ENCODE assay signal across 17 mouse cellular contexts in the genomic region with DNA sequence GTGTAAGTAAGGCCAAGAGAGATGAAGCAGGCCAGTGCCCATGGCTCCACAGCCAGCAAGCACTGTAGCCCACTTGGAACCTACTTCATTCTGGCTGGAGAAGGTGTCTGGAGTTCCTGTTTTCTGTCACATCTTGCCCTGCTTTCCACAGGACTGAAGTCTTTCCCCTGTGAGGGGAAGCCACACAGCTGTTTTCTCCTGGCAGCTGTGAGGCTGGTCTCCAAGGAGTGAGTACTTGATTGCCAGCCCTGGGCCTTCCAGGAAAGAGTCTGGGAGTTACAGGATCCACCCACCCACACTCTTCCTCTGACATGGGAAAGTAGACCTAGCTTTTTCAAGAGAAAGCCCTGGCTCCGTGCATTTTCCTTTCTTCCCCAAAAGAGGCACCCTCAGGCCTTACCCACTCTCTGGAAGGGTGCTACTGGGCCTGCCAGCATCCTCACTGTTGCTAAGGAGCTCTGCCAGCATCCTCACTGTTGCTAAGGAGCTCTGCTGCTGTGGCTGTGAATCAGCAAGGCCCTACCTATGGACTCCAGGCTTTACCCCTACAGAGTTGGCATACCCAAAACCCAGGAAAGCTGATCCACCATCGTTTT. TPM values are rescaled to one million over a fixed set of nuclear protein-coding genes. Genes with fewer than 3 reads are reported as not detected.
DNase-seq lines count a peak whose midpoint lies in the region; ATAC-seq and TF ChIP-seq lines count a peak whose summit lies in the region.
"Had no signal": no experiment of that assay in that cellular context is flagged by ENCODE, and none has a peak within 500 bp of the region (broad histone marks: within the 10 kb centered on the region; RNA-seq: fewer than 3 reads in every experiment).

No protein-coding gene starts in this region.

- H3K9ac ChIP-seq in forebrain, postnatal 0 days: no peak overlapping the region
- no peak overlapping the region for H3K9ac ChIP-seq in forebrain, embryonic 11.5 days (ENCODE audit: low read length)
- H3K9ac ChIP-seq in lung, postnatal 0 days (replicated peaks; ENCODE audit: low read depth): no peak overlapping the region
- H3K9ac ChIP-seq: embryonic facial prominence, embryonic 13.5 days; lung, embryonic 15.5 days; stomach, embryonic 15.5 days had no signal

- H3K4me2 ChIP-seq in forebrain, postnatal 0 days (ENCODE audit: low read depth): no peak overlapping the region
- H3K4me2 ChIP-seq in forebrain, embryonic 11.5 days (ENCODE audit: low read depth, low read length, severe bottlenecking): no peak overlapping the region
- no peak overlapping the region for H3K4me2 ChIP-seq in lung, postnatal 0 days (replicated peaks; ENCODE audit: low read depth, low read length)
- H3K4me2 ChIP-seq: embryonic facial prominence, embryonic 13.5 days; lung, embryonic 15.5 days; stomach, embryonic 15.5 days had no signal

- no peak; the same call in 1 of the 2 replicates for TF ChIP-seq CTCF in forebrain, postnatal 0 days (IDR thresholded peaks at IDR 0.05; ENCODE audit: low read depth)
- TF ChIP-seq CTCF in lung, postnatal 0 days (IDR thresholded peaks at IDR 0.05): no peak
- no peak for TF ChIP-seq CTCF in olfactory bulb, adult 2 months (IDR thresholded peaks at IDR 0.05; ENCODE audit: insufficient read depth, low read depth, low read length)

- ATAC-seq in forebrain, postnatal 0 days: peak; percentile 93
- ATAC-seq in forebrain, embryonic 11.5 days (replicated peaks; ENCODE audit: low FRiP score): no peak
- ATAC-seq in lung, postnatal 0 days: no peak

- H3K27ac ChIP-seq in forebrain, postnatal 0 days (ENCODE audit: low read depth, low read length): 0 out of 2 replicates have a peak overlapping the region, but pooled peaks have one; percentile 15
- no peak overlapping the region for H3K27ac ChIP-seq in forebrain, embryonic 11.5 days (ENCODE audit: low read depth, low read length)
- H3K27ac ChIP-seq in lung, postnatal 0 days (ENCODE audit: low read length): no peak overlapping the region
- H3K27ac ChIP-seq in olfactory bulb, adult 2 months (ENCODE audit: insufficient read depth, low read depth, low read length): peak overlapping the region; percentile 71
- H3K27ac ChIP-seq: embryonic facial prominence, embryonic 13.5 days; lung, embryonic 15.5 days; stomach, embryonic 15.5 days had no signal

- H3K9me3 ChIP-seq in forebrain, postnatal 0 days (ENCODE audit: low read length): no peaks in the 10 kb centered on the region
- no peaks in the 10 kb centered on the region for H3K9me3 ChIP-seq in forebrain, embryonic 11.5 days (ENCODE audit: control insufficient read depth, low read length)
- no peaks in the 10 kb centered on the region for H3K9me3 ChIP-seq in lung, postnatal 0 days (ENCODE audit: low read length)
- H3K9me3 ChIP-seq: embryonic facial prominence, embryonic 13.5 days; lung, embryonic 15.5 days; stomach, embryonic 15.5 days had no signal

- no peak for TF ChIP-seq POLR2A in olfactory bulb, adult 2 months (IDR thresholded peaks at IDR 0.05; ENCODE audit: insufficient read depth, low read depth, low read length)

- WGBS in forebrain, postnatal 0 days: 25% methylated on average over 2 of the region's 2 CpGs
- WGBS in forebrain, embryonic 11.5 days: 49% methylated on average over 2 of the region's 2 CpGs
- WGBS in lung, postnatal 0 days: 22% methylated on average over 2 of the region's 2 CpGs
- WGBS in olfactory bulb, adult 2 months: 16% methylated on average over 2 of the region's 2 CpGs

- DNase-seq in forebrain, postnatal 0 days: peak; percentile 78
- no peak for DNase-seq in forebrain, embryonic 11.5 days (ENCODE audit: low spot score)
- DNase-seq in lung, adult 18-20 months: peak; percentile 15 to 35
- DNase-seq in lung, postnatal 0 days (ENCODE audit: low spot score): no peak
- peak; percentile 28 to 45 for DNase-seq in layer of hippocampus, adult 8-10 months (ENCODE audit: low spot score in 2 of 2)
- no peak for DNase-seq in kidney, adult 11 months
- DNase-seq in adrenal gland, adult 8-10 months: no peak
- DNase-seq: adrenal gland, adult 2 months; cerebellum, adult 8-10 months; gastrocnemius, postnatal 25 days had no signal

- H3K4me1 ChIP-seq in forebrain, postnatal 0 days (ENCODE audit: insufficient read depth): peaks cover 7% of the 10 kb centered on the region; the same call in 1 of the 2 replicates
- no peaks in the 10 kb centered on the region for H3K4me1 ChIP-seq in forebrain, embryonic 11.5 days (replicated peaks; ENCODE audit: control insufficient read depth, insufficient read depth, low read length)
- H3K4me1 ChIP-seq in lung, postnatal 0 days (ENCODE audit: insufficient read depth, low read depth, low read length): no peaks in the 10 kb centered on the region
- H3K4me1 ChIP-seq in olfactory bulb, adult 2 months (ENCODE audit: control insufficient read depth, insufficient read depth, low read length): peaks cover 15% of the 10 kb centered on the region
- H3K4me1 ChIP-seq: embryonic facial prominence, embryonic 13.5 days; lung, embryonic 15.5 days; stomach, embryonic 15.5 days had no signal

- no peaks in the 10 kb centered on the region for H3K27me3 ChIP-seq in forebrain, postnatal 0 days (ENCODE audit: insufficient read depth, low read length)
- no peaks in the 10 kb centered on the region; the same call in 1 of the 2 replicates for H3K27me3 ChIP-seq in forebrain, embryonic 11.5 days (ENCODE audit: control insufficient read depth, insufficient read depth, low read length)
- no peaks in the 10 kb centered on the region for H3K27me3 ChIP-seq in lung, postnatal 0 days (replicated peaks; ENCODE audit: insufficient read depth, low read length)
- H3K27me3 ChIP-seq: stomach, embryonic 15.5 days had no signal

- no peak for TF ChIP-seq EP300 in lung, postnatal 0 days (IDR thresholded peaks at IDR 0.05)

- H3K4me3 ChIP-seq in forebrain, postnatal 0 days (ENCODE audit: low read depth, low read length): no peak overlapping the region
- no peak overlapping the region for H3K4me3 ChIP-seq in forebrain, embryonic 11.5 days (ENCODE audit: low read depth, low read length)
- no peak overlapping the region for H3K4me3 ChIP-seq in lung, postnatal 0 days (ENCODE audit: low read depth, low read length)
- H3K4me3 ChIP-seq in olfactory bulb, adult 2 months (ENCODE audit: insufficient read depth, low read depth, low read length): no peak overlapping the region
- H3K4me3 ChIP-seq: embryonic facial prominence, embryonic 13.5 days; lung, embryonic 15.5 days; myocyte; stomach, embryonic 15.5 days had no signal

- no peaks in the 10 kb centered on the region for H3K36me3 ChIP-seq in forebrain, postnatal 0 days (ENCODE audit: insufficient read depth)
- H3K36me3 ChIP-seq in forebrain, embryonic 11.5 days (ENCODE audit: control insufficient read depth, insufficient read depth, low read length): no peaks in the 10 kb centered on the region
- no peaks in the 10 kb centered on the region for H3K36me3 ChIP-seq in lung, postnatal 0 days (ENCODE audit: insufficient read depth, low read length)
- H3K36me3 ChIP-seq: embryonic facial prominence, embryonic 13.5 days; lung, embryonic 15.5 days; stomach, embryonic 15.5 days had no signal

RNA-seq across cellular contexts. Expression of a gene that starts 3.1 kb away (rescaled TPM):
- 1.3 and 1.6 TPM in 2 replicates for total RNA-seq in forebrain, postnatal 0 days (2014; rRNA removed)
- 2.3 and 2.6 TPM in 2 replicates for polyA plus RNA-seq in forebrain, postnatal 0 days (2015; fragmentation: Nextera tagmentation; extraction: Ambion mirVana)
- not detected in 2 replicates for polyA plus RNA-seq in forebrain, embryonic 11.5 days (2014; fragmentation: Nextera tagmentation; extraction: Ambion mirVana)
- polyA plus RNA-seq in lung, postnatal 0 days (2015; fragmentation: Nextera tagmentation; extraction: Ambion mirVana): 0.94 and 1.4 TPM in 2 replicates
- total RNA-seq in layer of hippocampus, adult 8-10 months (2022): 1 to 10 TPM in 1 of 4 experiments, under 1 TPM in 2, not detected in 1; 0.89 to 3.5 (median 0.91) TPM
- polyA plus RNA-seq in olfactory bulb, adult 2 months (2012; ENCODE audit: insufficient read depth, insufficient read length, low replicate concordance, missing spikeins): not detected in 2 replicates
- total RNA-seq in adrenal gland, adult 8-10 months (2022): under 1 TPM in 1 of 4 experiments, not detected in 3; 0.54 TPM
- total RNA-seq: adrenal gland, adult 2 months; gastrocnemius, postnatal 25 days had no signal
- polyA plus RNA-seq: adrenal gland, adult 2 months had no signal

RNA-seq across cellular contexts. Expression of a gene that starts 6.6 kb away (rescaled TPM):
- 789 and 953 TPM in 2 replicates for total RNA-seq in forebrain, postnatal 0 days (2014; rRNA removed)
- 1,191 and 1,686 TPM in 2 replicates for polyA plus RNA-seq in forebrain, postnatal 0 days (2015; fragmentation: Nextera tagmentation; extraction: Ambion mirVana)
- 5,773 and 5,896 TPM in 2 replicates for polyA plus RNA-seq in forebrain, embryonic 11.5 days (2014; fragmentation: Nextera tagmentation; extraction: Ambion mirVana)
- 27,628 and 32,987 TPM in 2 replicates for polyA plus RNA-seq in lung, postnatal 0 days (2015; fragmentation: Nextera tagmentation; extraction: Ambion mirVana)
- total RNA-seq in layer of hippocampus, adult 8-10 months (2022): 100 to 1,000 TPM; 122 to 263 (median 165) TPM
- not detected in 2 replicates for polyA plus RNA-seq in olfactory bulb, adult 2 months (2012; ENCODE audit: insufficient read depth, insufficient read length, low replicate concordance, missing spikeins)
- 1,000 to 10,000 TPM in 1 of 4 experiments, 100 to 1,000 TPM in 3; 528 to 1,532 (median 627) TPM for total RNA-seq in adrenal gland, adult 8-10 months (2022)
- polyA plus RNA-seq: C2C12, myocyte had no signal

RNA-seq across cellular contexts. Expression of a gene that starts 16.2 kb away (rescaled TPM):
- 0.71 and 1.8 TPM in 2 replicates for total RNA-seq in forebrain, postnatal 0 days (2014; rRNA removed)
- polyA plus RNA-seq in forebrain, postnatal 0 days (2015; fragmentation: Nextera tagmentation; extraction: Ambion mirVana): 3.5 and 5.5 TPM in 2 replicates
- 5.8 and 6.3 TPM in 2 replicates for polyA plus RNA-seq in forebrain, embryonic 11.5 days (2014; fragmentation: Nextera tagmentation; extraction: Ambion mirVana)
- polyA plus RNA-seq in lung, postnatal 0 days (2015; fragmentation: Nextera tagmentation; extraction: Ambion mirVana): 2.8 and 4.0 TPM in 2 replicates
- total RNA-seq in layer of hippocampus, adult 8-10 months (2022): 1 to 10 TPM in 2 of 4 experiments, not detected in 2; 1.1 to 2.5 TPM
- polyA plus RNA-seq in olfactory bulb, adult 2 months (2012; ENCODE audit: insufficient read depth, insufficient read length, low replicate concordance, missing spikeins): not detected in 2 replicates
- total RNA-seq in adrenal gland, adult 8-10 months (2022): not detected
- total RNA-seq: gastrocnemius, postnatal 25 days had no signal
- polyA plus RNA-seq: C2C12 had no signal

RNA-seq across cellular contexts. Expression of a gene that starts 19.6 kb away (rescaled TPM):
- total RNA-seq in forebrain, postnatal 0 days (2014; rRNA removed): 405 and 563 TPM in 2 replicates
- polyA plus RNA-seq in forebrain, postnatal 0 days (2015; fragmentation: Nextera tagmentation; extraction: Ambion mirVana): 490 and 723 TPM in 2 replicates
- 3,025 and 3,069 TPM in 2 replicates for polyA plus RNA-seq in forebrain, embryonic 11.5 days (2014; fragmentation: Nextera tagmentation; extraction: Ambion mirVana)
- 11,284 and 13,685 TPM in 2 replicates for polyA plus RNA-seq in lung, postnatal 0 days (2015; fragmentation: Nextera tagmentation; extraction: Ambion mirVana)
- 100 to 1,000 TPM; 157 to 300 (median 205) TPM for total RNA-seq in layer of hippocampus, adult 8-10 months (2022)
- not detected in 2 replicates for polyA plus RNA-seq in olfactory bulb, adult 2 months (2012; ENCODE audit: insufficient read depth, insufficient read length, low replicate concordance, missing spikeins)
- total RNA-seq in adrenal gland, adult 8-10 months (2022): 1,000 to 10,000 TPM in 1 of 4 experiments, 100 to 1,000 TPM in 3; 803 to 2,295 (median 899) TPM

RNA-seq across cellular contexts. Expression of a gene that starts 26.7 kb away (rescaled TPM):
- not detected in 2 replicates for total RNA-seq in forebrain, postnatal 0 days (2014; rRNA removed)
- not detected in 2 replicates for polyA plus RNA-seq in forebrain, postnatal 0 days (2015; fragmentation: Nextera tagmentation; extraction: Ambion mirVana)
- polyA plus RNA-seq in forebrain, embryonic 11.5 days (2014; fragmentation: Nextera tagmentation; extraction: Ambion mirVana): 3,449 and 3,516 TPM in 2 replicates
- polyA plus RNA-seq in lung, postnatal 0 days (2015; fragmentation: Nextera tagmentation; extraction: Ambion mirVana): 5.0 and 7.7 TPM in 2 replicates
- not detected for total RNA-seq in layer of hippocampus, adult 8-10 months (2022)
- polyA plus RNA-seq in olfactory bulb, adult 2 months (2012; ENCODE audit: insufficient read depth, insufficient read length, low replicate concordance, missing spikeins): not detected in 2 replicates
- total RNA-seq in adrenal gland, adult 8-10 months (2022): not detected
- total RNA-seq: adrenal gland, adult 2 months; gastrocnemius, postnatal 25 days; left cerebral cortex, adult 8-10 months had no signal
- polyA plus RNA-seq: adrenal gland, adult 2 months; C2C12; myocyte had no signal

Comparison
In these comparisons a context has a peak if more than half of its experiments do, and no peak if none do; other contexts are left out.
1. DNase-seq: peak in forebrain, postnatal 0 days (single experiment), lung, adult 18-20 months (2 of 2) and layer of hippocampus, adult 8-10 months (2 of 2); none in forebrain, embryonic 11.5 days (single experiment), lung, postnatal 0 days (single experiment), kidney, adult 11 months (single experiment) and adrenal gland, adult 8-10 months (single experiment).
2. H3K27ac ChIP-seq: peak in forebrain, postnatal 0 days (single experiment) and olfactory bulb, adult 2 months (single experiment); none in forebrain, embryonic 11.5 days (single experiment) and lung, postnatal 0 days (single experiment).
3. RNA of a gene that starts 6.6 kb away (polyA plus RNA-seq): 27,628 to 32,987 TPM in lung, postnatal 0 days, 5,773 to 5,896 TPM in forebrain, embryonic 11.5 days and 1,191 to 1,686 TPM in forebrain, postnatal 0 days; not detected in olfactory bulb, adult 2 months; every median in the first group is over 1,000 times any median in the second.